Mouse (Mus musculus) embryonic facial prominence, embryonic 12.5 days (tissue): ENCODE results near the gene Pgrmc2. TPM values are rescaled to one million over a fixed set of nuclear protein-coding genes. Genes with fewer than 3 reads are reported as not detected.

Experiments used
- ATAC-seq: fragments of 200-750 bp; cut with Nextera tagmentation; 2 replicates; pipeline ENCODE4 v1.8.0; 2017; ENCODE audit not compliant: insufficient number of reproducible peaks, insufficient read depth, low FRiP score, low TSS enrichment
- H3K27ac ChIP-seq: fragments of 300-500 bp; sonication (generic); 2 replicates; pipeline ENCODE4 v1.5.1; 2016; ENCODE audit warnings: mild to moderate bottlenecking
- H3K27me3 ChIP-seq: fragments of 300-500 bp; sonication (generic); 2 replicates; pipeline ENCODE4 v1.6.1; 2016; ENCODE audit warnings: mild to moderate bottlenecking, moderate library complexity
- H3K36me3 ChIP-seq: fragments of 300-500 bp; sonication (generic); 2 replicates; pipeline ENCODE4 v1.6.1; 2016; ENCODE audit warnings: mild to moderate bottlenecking
- H3K4me1 ChIP-seq: fragments of 300-500 bp; sonication (generic); 2 replicates; pipeline ENCODE4 v1.6.1; 2016
- H3K4me2 ChIP-seq: fragments of 300-500 bp; sonication (generic); replicated peaks from 2 replicates; pipeline ENCODE4 v1.6.1; 2016; ENCODE audit warnings: mild to moderate bottlenecking, moderate library complexity
- H3K4me3 ChIP-seq: fragments of 300-500 bp; sonication (generic); 2 replicates; pipeline ENCODE4 v1.5.1; 2016; ENCODE audit warnings: mild to moderate bottlenecking
- H3K9ac ChIP-seq: fragments of 300-500 bp; sonication (generic); 2 replicates; pipeline ENCODE4 v1.6.1; 2016; ENCODE audit warnings: mild to moderate bottlenecking, moderate library complexity
- H3K9me3 ChIP-seq: fragments of 300-500 bp; sonication (generic); 2 replicates; pipeline ENCODE4 v1.6.1; 2016; ENCODE audit warnings: mild to moderate bottlenecking, moderate library complexity
- WGBS: fragments of 180-500 bp; shearing (Covaris S2); methylation state at CpG from one replicate; pipeline ENCODE4 v1.1.7; 2016; 5-methylcytosine and 5-hydroxymethylcytosine counted together
- polyA plus RNA-seq: library from polyadenylated mRNA; unstranded; fragments of >200 nt; fragmentation: Nextera tagmentation; extraction: Ambion mirVana; gene quantifications from 2 replicates; pipeline ENCODE4 v1.2.1, GENCODE M21; 2016

The Pgrmc2 gene
- polyA plus RNA-seq, 1 experiment from 2014 or later = 50.8 TPM

DNA sequence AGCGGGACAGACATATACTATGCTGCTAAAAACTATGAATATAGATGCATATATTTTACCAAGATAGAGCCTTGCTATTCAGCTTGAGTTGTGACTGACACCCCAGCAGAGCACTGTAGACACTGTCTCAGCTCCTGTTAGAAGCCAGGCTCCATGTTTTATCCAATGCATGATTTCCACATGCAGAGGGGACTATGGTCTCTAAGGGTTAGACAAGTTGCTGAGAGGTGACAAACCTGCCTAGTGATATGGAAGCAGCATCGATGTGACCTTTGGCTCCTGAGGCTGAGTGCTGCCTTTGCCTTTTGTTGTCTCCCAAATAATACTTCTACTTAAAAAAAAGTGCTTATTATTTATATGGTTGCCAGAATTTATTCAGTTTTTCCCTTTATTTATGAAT lies 10.4 kb upstream of the Pgrmc2 start:
- 86% methylated on average over 2 of the region's 2 CpGs for WGBS
- Histone ChIP-seq H3K4me3 (no peak overlapping the region), H3K27ac (no peak overlapping the region), H3K36me3 (no peaks in the 10 kb centered on the region), H3K4me1 (no peaks in the 10 kb centered on the region), H3K9me3 (no peaks in the 10 kb centered on the region), H3K27me3 (no peaks in the 10 kb centered on the region), H3K4me2 (no peak overlapping the region), H3K9ac (no peak overlapping the region)
- no peak for ATAC-seq

DNA sequence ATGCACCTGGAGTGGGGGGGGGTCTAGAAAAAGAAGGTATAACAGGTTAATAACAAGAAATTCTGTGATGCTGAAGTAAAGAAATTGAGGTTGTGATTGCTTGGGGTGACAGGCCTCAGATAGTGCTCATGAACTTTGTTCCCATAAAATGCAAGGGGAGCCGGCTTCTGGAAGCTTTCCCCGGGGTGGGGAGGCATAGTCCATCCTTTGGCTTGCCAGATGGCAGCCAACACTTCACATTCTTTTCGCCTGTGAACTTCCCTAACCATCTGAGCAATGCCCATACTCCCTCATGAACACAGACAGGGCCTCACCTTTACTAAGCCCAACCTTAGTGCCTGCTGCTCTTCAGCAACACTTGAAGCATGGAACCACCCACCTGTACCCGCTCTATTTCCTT lies 9.5 kb upstream of the Pgrmc2 start:
- H3K4me1 ChIP-seq = no peaks in the 10 kb centered on the region
- no peaks in the 10 kb centered on the region for H3K27me3 ChIP-seq
- no peak overlapping the region for H3K9ac ChIP-seq
- no peak overlapping the region for H3K27ac ChIP-seq
- WGBS = 79% methylated on average over 4 of the region's 4 CpGs
- no peak overlapping the region for H3K4me2 ChIP-seq
- H3K9me3 ChIP-seq = no peaks in the 10 kb centered on the region
- ATAC-seq = no peak
- H3K4me3 ChIP-seq = no peak overlapping the region
- no peaks in the 10 kb centered on the region for H3K36me3 ChIP-seq

DNA sequence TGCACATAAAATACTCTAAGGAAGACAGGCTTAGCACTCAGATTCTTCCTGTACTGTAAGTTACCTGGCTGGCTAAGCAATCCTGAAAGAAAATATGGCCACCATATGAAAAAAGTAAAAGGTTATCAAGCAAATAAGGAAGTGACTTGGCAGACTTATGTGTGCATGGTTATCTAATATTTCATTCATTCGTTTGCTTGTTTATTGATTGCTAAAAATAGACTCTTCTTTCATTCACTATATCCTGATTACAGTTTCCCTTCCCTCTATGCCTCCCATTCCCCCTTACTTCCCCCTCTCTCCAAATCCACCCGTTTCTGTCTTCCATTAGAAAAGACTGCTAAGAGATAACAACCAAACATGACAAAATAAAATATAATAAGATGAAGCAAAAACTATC lies 8.0 kb upstream of the Pgrmc2 start:
- WGBS = 84% methylated on average over 2 of the region's 2 CpGs
- H3K27me3 ChIP-seq = no peaks in the 10 kb centered on the region
- no peak for ATAC-seq
- no peaks in the 10 kb centered on the region for H3K4me1 ChIP-seq
- H3K27ac ChIP-seq = no peak overlapping the region
- H3K4me2 ChIP-seq = no peak overlapping the region
- H3K9me3 ChIP-seq = no peaks in the 10 kb centered on the region
- no peak overlapping the region for H3K9ac ChIP-seq
- H3K36me3 ChIP-seq = no peaks in the 10 kb centered on the region
- no peak overlapping the region for H3K4me3 ChIP-seq

DNA sequence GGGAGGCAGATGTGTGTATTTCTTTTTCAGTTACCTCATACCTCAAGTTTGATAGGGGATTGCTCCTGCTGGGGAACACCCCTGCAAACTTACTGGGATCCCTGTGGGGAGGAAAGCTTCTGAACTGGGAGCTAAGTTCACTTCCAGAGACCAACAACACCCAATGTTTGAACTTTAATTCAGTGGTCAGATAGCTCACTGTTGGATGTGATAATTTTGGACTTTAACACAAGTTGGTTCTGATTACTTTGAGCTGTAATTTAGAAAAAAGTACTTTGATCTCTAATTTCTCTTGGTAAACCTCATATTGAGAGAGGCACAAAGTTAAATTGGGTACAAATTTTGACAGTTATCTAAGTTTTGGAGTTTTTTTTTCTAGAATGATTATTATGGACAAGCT lies 4.2 kb upstream of the Pgrmc2 start:
- no peak for ATAC-seq
- Histone ChIP-seq H3K4me3 (no peak overlapping the region), H3K4me1 (no peaks in the 10 kb centered on the region), H3K27ac (no peak overlapping the region), H3K9me3 (no peaks in the 10 kb centered on the region), H3K4me2 (no peak overlapping the region), H3K36me3 (no peaks in the 10 kb centered on the region), H3K9ac (no peak overlapping the region), H3K27me3 (no peaks in the 10 kb centered on the region)

DNA sequence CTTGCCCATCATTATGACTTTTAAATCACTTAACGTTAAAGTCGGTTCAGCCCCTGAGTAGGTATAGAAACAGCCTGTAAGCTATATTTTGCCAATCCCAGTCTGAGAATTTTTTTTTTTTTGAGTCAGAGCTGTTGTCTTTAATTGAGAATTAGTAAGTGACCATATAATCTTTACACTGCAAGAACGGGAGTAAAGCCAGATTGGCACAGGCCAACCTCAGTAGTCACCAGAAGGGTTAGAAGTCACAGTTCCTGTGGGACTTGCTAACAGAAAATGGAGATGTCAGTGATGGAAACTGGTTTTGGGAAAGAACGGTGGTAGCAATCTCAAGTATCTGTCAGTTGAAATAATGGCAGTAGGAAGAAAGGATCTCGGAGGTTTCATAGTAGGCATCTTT lies 1.6 kb upstream of the Pgrmc2 start:
- no peaks in the 10 kb centered on the region for H3K27me3 ChIP-seq
- H3K27ac ChIP-seq = no peak overlapping the region
- 0 out of 2 replicates have a peak overlapping the region, but pooled peaks have one; percentile 76 for H3K9ac ChIP-seq
- no peaks in the 10 kb centered on the region for H3K9me3 ChIP-seq
- ATAC-seq = no peak
- H3K36me3 ChIP-seq = no peaks in the 10 kb centered on the region
- H3K4me3 ChIP-seq = no peak overlapping the region
- peak overlapping the region; percentile 62; the same call in 1 of the 2 replicates for H3K4me2 ChIP-seq
- 76% methylated on average over 5 of the region's 5 CpGs for WGBS
- peaks cover 9% of the 10 kb centered on the region for H3K4me1 ChIP-seq

DNA sequence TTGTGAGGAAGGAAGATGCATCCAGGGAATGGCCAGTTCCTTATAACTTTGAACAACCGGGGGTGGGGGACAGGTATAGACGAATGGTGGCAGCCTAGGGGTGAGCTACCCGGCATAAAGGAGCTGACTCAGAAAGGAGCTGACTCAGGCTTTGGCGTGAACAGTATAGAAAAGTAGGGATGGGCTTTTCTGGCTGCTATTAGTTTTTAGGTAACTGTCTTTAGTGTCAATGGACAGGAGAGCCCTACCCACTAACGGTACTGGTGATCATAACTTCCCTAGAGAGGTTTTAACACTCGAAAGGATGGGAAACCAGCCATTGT lies 905 bp upstream of the Pgrmc2 start:
- Histone ChIP-seq H3K36me3 (no peaks in the 10 kb centered on the region), H3K27me3 (no peaks in the 10 kb centered on the region), H3K9ac (peak overlapping the region; percentile 76), H3K4me1 (peaks cover 9% of the 10 kb centered on the region), H3K4me2 (peak overlapping the region; percentile 62), H3K27ac (peak overlapping the region; percentile 94), H3K4me3 (peak overlapping the region; percentile 88), H3K9me3 (no peaks in the 10 kb centered on the region)
- WGBS = 1% methylated on average over 6 of the region's 6 CpGs
- peak; percentile 25 for ATAC-seq

DNA sequence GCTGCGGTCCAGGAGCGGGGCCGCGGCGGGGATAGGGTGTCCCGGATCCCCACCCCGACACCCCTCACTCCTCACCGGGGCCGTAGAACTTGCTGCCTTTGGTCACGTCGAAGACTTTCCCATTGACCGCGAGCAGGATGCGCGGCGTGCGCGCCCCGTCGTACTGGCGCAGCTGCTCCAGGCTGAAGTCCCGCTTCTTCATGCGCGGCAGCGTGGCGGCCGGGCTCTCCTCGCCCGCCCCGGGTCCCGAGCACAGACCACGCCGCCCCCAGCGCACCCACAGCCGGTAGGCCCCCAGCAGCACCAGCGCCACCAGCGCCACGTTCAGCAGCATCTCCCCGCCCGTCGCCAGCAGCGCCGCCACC lies 344 bp downstream of the Pgrmc2 start:
- Histone ChIP-seq H3K4me1 (peaks cover 9% of the 10 kb centered on the region), H3K9ac (peak overlapping the region; percentile 86), H3K27ac (peak overlapping the region; percentile 88), H3K4me2 (peak overlapping the region; percentile 54), H3K9me3 (no peaks in the 10 kb centered on the region), H3K27me3 (no peaks in the 10 kb centered on the region), H3K4me3 (peak overlapping the region; percentile 88), H3K36me3 (no peaks in the 10 kb centered on the region)
- WGBS = under 1% methylated on average over 42 of the region's 43 CpGs
- peak; percentile 59 for ATAC-seq

DNA sequence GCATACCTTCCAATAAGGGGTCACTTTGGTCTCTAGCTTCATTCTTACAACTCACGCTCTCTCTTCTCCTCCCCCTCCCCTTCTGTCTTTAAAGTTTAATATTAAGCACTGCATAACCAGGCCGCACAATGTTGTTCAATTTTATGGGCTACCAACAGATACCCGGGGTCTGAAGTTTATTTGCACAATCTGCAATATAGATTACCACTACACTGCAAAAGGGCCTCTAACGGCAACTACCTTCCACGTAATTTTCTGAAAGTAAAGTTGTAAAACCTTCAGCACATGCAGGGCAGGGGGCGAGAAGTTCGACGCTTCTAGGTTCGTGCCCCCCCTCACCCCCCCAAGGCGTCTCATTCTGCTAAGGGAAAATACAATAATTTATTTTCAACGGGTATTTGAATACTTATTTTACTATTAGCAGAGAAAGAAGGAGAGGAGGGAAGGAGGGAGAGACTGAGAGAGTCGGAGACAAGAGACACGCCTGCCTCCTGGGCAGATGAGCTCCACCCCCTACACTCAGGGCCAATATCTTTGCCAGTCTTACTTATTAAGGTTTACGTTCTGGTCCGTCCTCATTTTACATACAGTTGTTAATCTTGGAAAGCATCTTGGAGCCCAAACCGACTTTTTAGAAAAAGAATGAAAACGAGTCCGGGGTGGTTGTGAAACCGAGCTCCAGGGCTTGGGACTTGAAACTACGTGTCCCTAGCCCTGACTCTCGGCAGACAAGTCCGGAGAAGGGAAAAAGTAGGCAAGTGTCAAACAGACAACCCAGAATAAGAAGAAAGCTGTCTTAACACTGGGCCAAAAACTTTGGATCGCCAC lies 1.2 kb downstream of the Pgrmc2 start:
- ATAC-seq = no peak
- H3K36me3 ChIP-seq = no peaks in the 10 kb centered on the region
- H3K27ac ChIP-seq = peak overlapping the region; percentile 88
- H3K9me3 ChIP-seq = no peaks in the 10 kb centered on the region
- no peaks in the 10 kb centered on the region for H3K27me3 ChIP-seq
- H3K4me3 ChIP-seq = peak overlapping the region; percentile 88
- WGBS = 4% methylated on average over 23 of the region's 23 CpGs
- peaks cover 9% of the 10 kb centered on the region for H3K4me1 ChIP-seq
- H3K9ac ChIP-seq = peak overlapping the region; percentile 86
- peak overlapping the region; percentile 54 for H3K4me2 ChIP-seq

DNA sequence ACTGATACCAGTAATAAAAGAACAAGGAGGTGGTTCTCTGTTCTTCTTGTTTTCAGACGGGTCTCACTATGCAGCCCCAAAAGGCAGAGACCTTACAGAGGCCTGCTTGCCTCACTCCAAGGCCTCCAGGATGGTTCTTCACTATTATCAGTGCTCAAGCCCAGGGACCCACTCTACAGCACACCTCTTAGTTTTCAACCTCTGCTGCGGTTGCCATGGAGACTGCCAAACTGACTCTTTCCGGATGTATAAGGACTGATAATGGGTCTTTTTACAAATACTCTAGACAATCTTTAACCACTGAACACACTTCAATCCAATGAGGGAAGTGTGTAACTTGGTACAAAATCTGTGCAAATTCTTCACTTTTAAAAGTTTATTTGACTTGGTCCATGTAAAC lies 2.1 kb downstream of the Pgrmc2 start:
- H3K27me3 ChIP-seq = no peaks in the 10 kb centered on the region
- 47% methylated on average over 3 of the region's 3 CpGs for WGBS
- ATAC-seq = no peak
- H3K4me3 ChIP-seq = peak overlapping the region; percentile 88
- no peak overlapping the region for H3K27ac ChIP-seq
- peaks cover 9% of the 10 kb centered on the region for H3K4me1 ChIP-seq
- no peak overlapping the region for H3K9ac ChIP-seq
- no peaks in the 10 kb centered on the region for H3K36me3 ChIP-seq
- peak overlapping the region; percentile 54 for H3K4me2 ChIP-seq
- no peaks in the 10 kb centered on the region for H3K9me3 ChIP-seq

DNA sequence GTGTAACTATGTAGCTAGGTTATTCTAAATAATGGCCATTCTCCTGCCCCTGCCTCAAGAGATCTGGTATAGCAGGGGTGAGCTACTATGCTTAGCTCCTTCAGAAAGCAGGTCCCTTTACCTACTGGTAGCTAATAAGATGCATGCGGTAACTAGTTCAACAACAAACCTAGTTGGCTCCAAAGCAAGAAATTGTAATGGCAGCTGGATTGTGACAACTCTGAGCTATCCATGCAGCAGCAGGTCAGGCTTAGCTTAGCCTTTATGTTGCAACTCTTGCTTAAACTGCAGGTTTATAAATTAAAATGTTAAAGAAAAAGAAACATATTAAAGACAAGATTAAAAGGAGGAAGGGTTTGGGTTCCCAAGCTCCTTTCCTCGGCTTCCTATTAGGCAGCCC lies 4.2 kb downstream of the Pgrmc2 start:
- no peak for ATAC-seq
- peaks cover 9% of the 10 kb centered on the region for H3K4me1 ChIP-seq
- 98% methylated on average over 2 of the region's 2 CpGs for WGBS

DNA sequence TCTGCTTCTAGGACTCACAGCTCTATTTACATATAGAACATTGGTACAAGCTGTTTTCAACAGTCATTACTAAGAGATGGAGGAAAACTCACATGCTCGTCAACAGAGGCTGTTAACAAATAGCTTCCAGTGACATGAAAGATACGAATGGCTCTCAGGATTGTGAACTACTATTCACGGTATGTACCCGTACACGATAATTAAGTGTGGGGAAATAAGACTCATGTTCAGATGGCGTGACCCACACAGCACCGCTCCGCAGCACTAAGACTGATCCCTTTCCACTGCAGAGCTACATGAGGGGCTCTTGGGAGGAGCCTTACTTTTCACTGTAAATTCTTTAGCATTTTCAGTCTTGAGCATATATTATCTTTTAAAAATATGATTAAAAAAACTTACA lies 7.5 kb downstream of the Pgrmc2 start:
- no peak for ATAC-seq
- H3K4me3 ChIP-seq = no peak overlapping the region
- H3K36me3 ChIP-seq = no peaks in the 10 kb centered on the region
- no peak overlapping the region for H3K4me2 ChIP-seq
- no peaks in the 10 kb centered on the region for H3K9me3 ChIP-seq
- H3K4me1 ChIP-seq = no peaks in the 10 kb centered on the region
- WGBS = 84% methylated on average over 8 of the region's 8 CpGs
- no peaks in the 10 kb centered on the region for H3K27me3 ChIP-seq
- no peak overlapping the region for H3K9ac ChIP-seq
- no peak overlapping the region for H3K27ac ChIP-seq

More for the DNA sequence above, 4.2 kb downstream of the Pgrmc2 start:
- Histone ChIP-seq H3K36me3 (no peaks in the 10 kb centered on the region), H3K4me2 (no peak overlapping the region), H3K9me3 (no peaks in the 10 kb centered on the region), H3K9ac (no peak overlapping the region), H3K27me3 (no peaks in the 10 kb centered on the region), H3K4me3 (no peak overlapping the region), H3K27ac (no peak overlapping the region)

DNA sequence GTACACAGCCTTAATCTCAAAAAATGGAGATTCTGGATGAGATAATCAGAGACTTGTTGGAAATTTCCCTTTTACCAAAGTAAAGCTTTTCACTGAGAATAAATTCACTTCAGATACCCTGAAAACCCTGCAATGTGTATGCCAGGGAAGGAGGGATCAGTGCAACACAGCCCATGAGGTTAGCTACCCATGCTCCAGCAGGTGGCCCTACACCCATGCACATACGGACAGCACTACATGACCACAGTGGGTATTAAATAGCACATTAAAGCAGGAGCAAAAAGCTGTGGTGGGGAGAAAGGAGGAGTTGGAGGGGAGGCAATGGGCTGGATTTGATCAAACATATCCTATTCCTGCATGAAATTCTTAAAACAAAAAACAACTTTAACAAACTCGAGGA lies 12.3 kb downstream of the Pgrmc2 start:
- Histone ChIP-seq H3K4me1 (no peaks in the 10 kb centered on the region), H3K4me3 (no peak overlapping the region), H3K27ac (no peak overlapping the region), H3K36me3 (peaks cover 8% of the 10 kb centered on the region), H3K27me3 (no peaks in the 10 kb centered on the region), H3K9ac (no peak overlapping the region), H3K9me3 (no peaks in the 10 kb centered on the region), H3K4me2 (no peak overlapping the region)
- ATAC-seq = no peak
- 60% methylated on average over 2 of the region's 2 CpGs for WGBS
